In genomic region chr6:32328028-32328427, GRCm38 (mm10) we compare ENCODE assay signal across 8 mouse cellular contexts.
DNase-seq lines count a peak whose midpoint lies in the region; ATAC-seq and TF ChIP-seq lines count a peak whose summit lies in the region.

No protein-coding gene starts in this region.

- H3K9ac ChIP-seq in hindbrain, embryonic 11.5 days (ENCODE audit: low read depth, low read length): no peak overlapping the region

- no peaks in the 10 kb centered on the region for H3K9me3 ChIP-seq in hindbrain, embryonic 11.5 days (ENCODE audit: control insufficient read depth, low read length)

- peak; percentile 82 for DNase-seq in MN1 (ENCODE audit: low spot score)
- peak; percentile 79 to 86 for DNase-seq in cerebellum, adult 2 months
- peak; percentile 77 for DNase-seq in forelimb bud, embryonic 11.5 days (ENCODE audit: low read depth, low spot score)
- peak; percentile 83 for DNase-seq in hindbrain, embryonic 11.5 days (ENCODE audit: low spot score)
- peak; percentile 56 for DNase-seq in layer of hippocampus, adult 9-11 months
- peak; percentile 81 for DNase-seq in lung, postnatal 36 days
- peak; percentile 80 for DNase-seq in right cerebral cortex, adult 2 months (ENCODE audit: low spot score in 2 of 2)
- peak; percentile 50 for DNase-seq in yolk sac, embryonic 10.5 days (ENCODE audit: low spot score)

- no peak overlapping the region for H3K4me2 ChIP-seq in hindbrain, embryonic 11.5 days (replicated peaks; ENCODE audit: low read depth, low read length)

- peak; percentile 67 for ATAC-seq in hindbrain, embryonic 11.5 days (ENCODE audit: low FRiP score)

- H3K27ac ChIP-seq in cerebellum, adult 2 months (ENCODE audit: insufficient read depth, low read length): no peak overlapping the region
- H3K27ac ChIP-seq in hindbrain, embryonic 11.5 days (ENCODE audit: low read depth, low read length): no peak overlapping the region

- under 1% methylated on average over 8 of the region's 8 CpGs for WGBS in cerebellum, adult 2 months
- WGBS in hindbrain, embryonic 11.5 days: 5% methylated on average over 8 of the region's 8 CpGs

- peak; percentile 99 for TF ChIP-seq CTCF in cerebellum, adult 2 months (IDR thresholded peaks at IDR 0.05; ENCODE audit: borderline replicate concordance, insufficient read depth, low read depth, low read length)

- no peaks in the 10 kb centered on the region for H3K36me3 ChIP-seq in hindbrain, embryonic 11.5 days (ENCODE audit: control insufficient read depth, insufficient read depth, low read length)

- no peak for TF ChIP-seq POLR2A in cerebellum, adult 2 months (IDR thresholded peaks at IDR 0.05; ENCODE audit: borderline replicate concordance, insufficient read depth, low read length)

- H3K27me3 ChIP-seq in cerebellum, adult 2 months (ENCODE audit: control insufficient read depth, insufficient read depth, low read length): no peaks in the 10 kb centered on the region
- H3K27me3 ChIP-seq in hindbrain, embryonic 11.5 days (ENCODE audit: control insufficient read depth, insufficient read depth, low read length): no peaks in the 10 kb centered on the region

- no peaks in the 10 kb centered on the region for H3K4me1 ChIP-seq in cerebellum, adult 2 months (ENCODE audit: control insufficient read depth, insufficient read depth, low read length)
- H3K4me1 ChIP-seq in hindbrain, embryonic 11.5 days (replicated peaks; ENCODE audit: control insufficient read depth, insufficient read depth, low read length): no peaks in the 10 kb centered on the region

- no peak overlapping the region for H3K4me3 ChIP-seq in cerebellum, adult 2 months (replicated peaks; ENCODE audit: insufficient read depth, low read depth, low read length)
- no peak overlapping the region for H3K4me3 ChIP-seq in hindbrain, embryonic 11.5 days (ENCODE audit: low read depth, low read length)
